Mouse (Mus musculus): ENCODE measurements at regions not wholly inside any gene's neighbourhood (a gene's known extent, or its start where the extent isn't known, plus 50 kb on each side); places are given as distances from the start of the nearest gene placed in this dataset.

DNA sequence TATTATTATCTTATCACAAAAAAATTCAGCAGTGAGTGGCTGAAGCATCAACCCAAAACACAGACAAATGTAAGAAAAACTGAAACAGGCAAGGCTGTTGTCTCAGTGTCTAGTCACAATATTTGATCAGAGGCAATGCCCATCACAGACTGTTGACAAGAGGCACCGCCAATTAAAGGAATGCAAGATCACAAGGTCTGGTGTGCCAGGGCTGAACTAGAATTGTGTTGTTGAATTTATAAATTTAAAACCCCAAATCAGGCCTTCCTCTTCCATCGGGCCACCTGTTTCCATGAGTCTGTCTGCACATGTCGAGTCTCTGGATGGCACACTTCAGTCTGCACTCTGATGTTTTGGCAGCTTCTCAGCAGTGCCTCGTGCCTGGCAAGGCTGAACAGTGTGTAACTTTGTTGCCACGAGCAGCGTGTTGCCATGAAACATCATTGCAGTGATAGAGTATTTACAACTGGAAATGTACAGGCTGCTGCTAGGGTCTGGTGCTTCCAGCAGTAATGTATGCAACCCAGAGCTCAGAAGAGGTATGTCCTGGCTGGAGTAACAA lies 91.9 kb downstream of the Gm10604 start:
- TF ChIP-seq CTCF (IDR thresholded peaks at IDR 0.05; ENCODE audit: borderline replicate concordance, control insufficient read depth, extremely low read depth, insufficient read depth, low read length, poor library complexity) = no peak
- no peak for TF ChIP-seq POLR2A (IDR thresholded peaks at IDR 0.05; ENCODE audit: control insufficient read depth, extremely low read depth, insufficient read depth, low read length, poor library complexity)
- Histone ChIP-seq H3K27ac (ENCODE audit: control insufficient read depth, insufficient read depth, low read length) (no peak overlapping the region), H3K36me3 (ENCODE audit: control insufficient read depth, insufficient read depth, low read length) (no peaks in the 10 kb centered on the region), H3K4me1 (replicated peaks; ENCODE audit: control insufficient read depth, insufficient read depth, low read length) (no peaks in the 10 kb centered on the region), H3K4me3 (ENCODE audit: control insufficient read depth, insufficient read depth, low read length) (no peak overlapping the region), H3K27me3 (ENCODE audit: control insufficient read depth, insufficient read depth, low read length) (no peaks in the 10 kb centered on the region)
- WGBS = 69% methylated on average over 6 of the region's 6 CpGs
- DNase-seq = no peak

DNA sequence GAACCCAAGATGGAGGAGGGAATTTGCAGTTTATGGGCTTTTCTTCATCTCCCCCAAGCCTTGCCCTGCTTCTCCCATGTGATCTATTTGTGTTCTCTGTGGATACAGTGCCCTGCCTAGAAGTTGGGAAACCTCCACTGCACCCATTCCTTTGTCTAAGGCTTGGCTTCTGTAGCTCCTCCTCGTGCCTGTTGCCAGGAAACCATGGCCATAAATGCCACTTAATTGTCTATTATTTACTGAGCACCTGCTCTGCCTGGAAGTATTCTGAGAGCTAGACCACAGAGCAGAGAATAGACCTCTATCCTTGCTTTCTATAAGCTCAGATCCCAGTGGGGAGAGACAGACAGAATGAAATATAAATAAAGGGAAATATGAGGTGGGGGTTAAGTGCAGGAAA lies 93.7 kb downstream of the Gm10604 start:
- no peaks in the 10 kb centered on the region for H3K4me1 ChIP-seq (replicated peaks; ENCODE audit: control insufficient read depth, insufficient read depth, low read length)
- H3K27me3 ChIP-seq (ENCODE audit: control insufficient read depth, insufficient read depth, low read length) = no peaks in the 10 kb centered on the region
- TF ChIP-seq POLR2A (IDR thresholded peaks at IDR 0.05; ENCODE audit: control insufficient read depth, extremely low read depth, insufficient read depth, low read length, poor library complexity) (no peak), CTCF (IDR thresholded peaks at IDR 0.05; ENCODE audit: borderline replicate concordance, control insufficient read depth, extremely low read depth, insufficient read depth, low read length, poor library complexity) (no peak)
- no peak overlapping the region for H3K4me3 ChIP-seq (ENCODE audit: control insufficient read depth, insufficient read depth, low read length)
- H3K27ac ChIP-seq (ENCODE audit: control insufficient read depth, insufficient read depth, low read length) = no peak overlapping the region
- 62% methylated on average over 1 of the region's 1 CpGs for WGBS
- H3K36me3 ChIP-seq (ENCODE audit: control insufficient read depth, insufficient read depth, low read length) = no peaks in the 10 kb centered on the region
- DNase-seq = no peak

DNA sequence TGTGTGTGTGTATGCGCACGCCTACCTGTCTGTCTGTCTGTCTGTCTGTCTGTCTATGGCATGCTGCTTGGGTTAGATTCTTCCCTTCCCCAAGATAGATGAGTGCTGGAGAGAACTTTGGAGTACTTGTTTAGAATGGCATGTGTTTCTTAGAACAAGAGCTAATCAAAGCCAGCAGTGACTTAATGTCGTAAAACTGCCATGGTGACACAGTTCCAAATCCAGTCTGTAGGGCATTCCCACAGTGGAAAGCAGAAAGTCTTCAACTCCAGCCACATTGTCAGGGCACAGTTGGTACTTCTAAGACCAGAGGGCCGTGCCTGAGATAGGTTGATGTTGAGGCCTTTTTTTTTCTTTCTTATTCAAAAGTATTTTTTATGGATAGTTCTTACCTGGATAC lies 95.6 kb downstream of the Gm10604 start:
- no peak for DNase-seq
- 98% methylated on average over 4 of the region's 4 CpGs for WGBS
- H3K4me1 ChIP-seq (replicated peaks; ENCODE audit: control insufficient read depth, insufficient read depth, low read length) = no peaks in the 10 kb centered on the region
- H3K36me3 ChIP-seq (ENCODE audit: control insufficient read depth, insufficient read depth, low read length) = no peaks in the 10 kb centered on the region
- H3K4me3 ChIP-seq (ENCODE audit: control insufficient read depth, insufficient read depth, low read length) = no peak overlapping the region
- H3K27me3 ChIP-seq (ENCODE audit: control insufficient read depth, insufficient read depth, low read length) = no peaks in the 10 kb centered on the region
- H3K27ac ChIP-seq (ENCODE audit: control insufficient read depth, insufficient read depth, low read length) = no peak overlapping the region
- TF ChIP-seq CTCF (IDR thresholded peaks at IDR 0.05; ENCODE audit: borderline replicate concordance, control insufficient read depth, extremely low read depth, insufficient read depth, low read length, poor library complexity) = no peak
- no peak for TF ChIP-seq POLR2A (IDR thresholded peaks at IDR 0.05; ENCODE audit: control insufficient read depth, extremely low read depth, insufficient read depth, low read length, poor library complexity)

DNA sequence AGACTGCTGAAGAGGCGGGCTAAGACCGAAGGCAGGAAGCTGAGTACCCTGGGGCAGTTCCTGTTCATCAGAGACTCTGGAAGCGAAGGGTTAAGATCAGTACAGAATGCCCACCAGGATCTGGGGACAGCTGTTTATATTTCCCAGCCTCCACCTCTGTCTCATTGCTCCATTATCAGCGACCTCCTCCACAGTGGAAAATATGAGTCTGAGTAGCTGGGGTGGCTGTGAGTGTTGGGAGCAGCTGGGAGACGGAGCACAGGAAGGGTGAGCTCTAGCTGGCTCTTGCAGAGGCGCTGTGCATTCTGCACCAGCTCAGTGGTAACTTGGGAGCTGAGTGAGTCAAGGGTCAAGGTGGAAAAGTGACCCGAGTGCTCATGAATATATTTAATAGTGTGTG lies 96.2 kb downstream of the Gm10604 start:
- 55% methylated on average over 7 of the region's 7 CpGs for WGBS
- DNase-seq = no peak
- Histone ChIP-seq H3K36me3 (ENCODE audit: control insufficient read depth, insufficient read depth, low read length) (no peaks in the 10 kb centered on the region), H3K27me3 (ENCODE audit: control insufficient read depth, insufficient read depth, low read length) (no peaks in the 10 kb centered on the region), H3K4me3 (ENCODE audit: control insufficient read depth, insufficient read depth, low read length) (no peak overlapping the region), H3K27ac (ENCODE audit: control insufficient read depth, insufficient read depth, low read length) (no peak overlapping the region), H3K4me1 (replicated peaks; ENCODE audit: control insufficient read depth, insufficient read depth, low read length) (no peaks in the 10 kb centered on the region)
- TF ChIP-seq CTCF (IDR thresholded peaks at IDR 0.05; ENCODE audit: borderline replicate concordance, control insufficient read depth, extremely low read depth, insufficient read depth, low read length, poor library complexity) (no peak), POLR2A (IDR thresholded peaks at IDR 0.05; ENCODE audit: control insufficient read depth, extremely low read depth, insufficient read depth, low read length, poor library complexity) (no peak)

DNA sequence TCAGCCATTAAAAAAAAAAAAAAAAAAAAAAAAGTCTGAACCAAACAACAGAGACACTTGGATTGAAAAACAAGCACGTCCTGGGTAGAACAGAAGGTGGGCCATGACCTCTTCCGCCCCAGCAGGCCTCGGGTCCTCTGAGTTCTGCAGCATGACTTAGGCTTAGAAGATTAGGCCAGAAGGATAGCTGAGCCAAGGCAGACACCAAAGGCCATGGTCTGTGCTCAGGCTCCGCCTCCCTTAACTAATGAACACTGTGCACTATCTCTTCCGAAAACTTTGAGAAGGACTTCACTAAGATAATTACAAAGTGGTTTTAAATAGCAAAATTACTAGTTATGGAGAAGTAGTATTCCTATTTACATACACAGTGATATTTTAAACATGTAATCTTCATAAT lies 97.8 kb downstream of the Gm10604 start:
- Histone ChIP-seq H3K4me3 (ENCODE audit: control insufficient read depth, insufficient read depth, low read length) (no peak overlapping the region), H3K4me1 (replicated peaks; ENCODE audit: control insufficient read depth, insufficient read depth, low read length) (no peaks in the 10 kb centered on the region), H3K27me3 (ENCODE audit: control insufficient read depth, insufficient read depth, low read length) (no peaks in the 10 kb centered on the region), H3K27ac (ENCODE audit: control insufficient read depth, insufficient read depth, low read length) (no peak overlapping the region), H3K36me3 (ENCODE audit: control insufficient read depth, insufficient read depth, low read length) (no peaks in the 10 kb centered on the region)
- TF ChIP-seq POLR2A (IDR thresholded peaks at IDR 0.05; ENCODE audit: control insufficient read depth, extremely low read depth, insufficient read depth, low read length, poor library complexity) = no peak
- no peak for DNase-seq
- 91% methylated on average over 5 of the region's 5 CpGs for WGBS

DNA sequence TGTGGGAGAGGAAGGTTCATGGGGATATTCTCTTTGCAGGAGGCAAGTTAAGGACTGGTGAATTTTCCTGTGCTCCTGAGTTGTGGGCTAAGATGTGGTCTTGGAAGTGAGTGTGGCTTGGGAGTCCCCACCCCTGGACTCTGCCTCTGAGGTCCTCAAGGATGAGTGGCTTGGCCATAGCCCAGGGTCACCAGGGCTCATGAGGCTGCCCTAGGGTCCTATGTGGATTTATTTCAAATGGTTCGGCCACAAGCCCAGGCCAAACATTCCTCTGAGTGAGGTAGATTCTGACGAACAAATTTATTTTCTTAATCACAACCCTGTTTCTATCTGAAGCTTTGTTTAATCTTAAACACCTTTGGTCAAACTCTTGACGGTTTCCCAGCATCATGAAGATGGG lies 98.4 kb downstream of the Gm10604 start:
- DNase-seq = no peak
- Histone ChIP-seq H3K36me3 (ENCODE audit: control insufficient read depth, insufficient read depth, low read length) (no peaks in the 10 kb centered on the region), H3K4me1 (replicated peaks; ENCODE audit: control insufficient read depth, insufficient read depth, low read length) (no peaks in the 10 kb centered on the region), H3K27ac (ENCODE audit: control insufficient read depth, insufficient read depth, low read length) (no peak overlapping the region), H3K27me3 (ENCODE audit: control insufficient read depth, insufficient read depth, low read length) (no peaks in the 10 kb centered on the region), H3K4me3 (ENCODE audit: control insufficient read depth, insufficient read depth, low read length) (no peak overlapping the region)
- TF ChIP-seq CTCF (IDR thresholded peaks at IDR 0.05; ENCODE audit: borderline replicate concordance, control insufficient read depth, extremely low read depth, insufficient read depth, low read length, poor library complexity) (no peak), POLR2A (IDR thresholded peaks at IDR 0.05; ENCODE audit: control insufficient read depth, extremely low read depth, insufficient read depth, low read length, poor library complexity) (no peak)
- WGBS = 93% methylated on average over 3 of the region's 3 CpGs

DNA sequence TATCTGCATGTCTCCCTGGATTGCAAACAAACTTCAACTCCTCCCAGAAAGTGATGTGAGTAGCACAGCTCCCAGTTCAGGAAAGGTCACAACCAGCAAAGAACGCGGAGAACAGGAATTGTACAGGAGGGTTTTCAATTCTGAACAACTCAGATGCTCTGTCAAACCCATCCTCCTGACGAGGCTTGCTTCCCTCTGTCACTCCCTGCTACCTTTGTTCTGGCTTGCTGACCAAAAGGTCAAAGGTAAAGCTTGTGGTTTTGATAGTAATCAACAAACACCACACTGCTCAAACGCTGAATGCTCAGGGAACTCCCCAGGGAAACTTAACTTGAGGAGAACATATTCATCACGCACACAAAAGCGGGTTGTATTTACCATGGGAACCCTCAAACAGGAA lies 102.4 kb downstream of the Gm10604 start:
- Histone ChIP-seq H3K36me3 (ENCODE audit: control insufficient read depth, insufficient read depth, low read length) (no peaks in the 10 kb centered on the region), H3K4me3 (ENCODE audit: control insufficient read depth, insufficient read depth, low read length) (no peak overlapping the region), H3K27me3 (ENCODE audit: control insufficient read depth, insufficient read depth, low read length) (no peaks in the 10 kb centered on the region), H3K27ac (ENCODE audit: control insufficient read depth, insufficient read depth, low read length) (no peak overlapping the region), H3K4me1 (replicated peaks; ENCODE audit: control insufficient read depth, insufficient read depth, low read length) (no peaks in the 10 kb centered on the region)
- WGBS = 78% methylated on average over 6 of the region's 6 CpGs
- no peak for DNase-seq
- TF ChIP-seq CTCF (IDR thresholded peaks at IDR 0.05; ENCODE audit: borderline replicate concordance, control insufficient read depth, extremely low read depth, insufficient read depth, low read length, poor library complexity) = no peak
- TF ChIP-seq POLR2A (IDR thresholded peaks at IDR 0.05; ENCODE audit: control insufficient read depth, extremely low read depth, insufficient read depth, low read length, poor library complexity) = no peak

Measured in thymus, adult 2 months (tissue).